Mouse (Mus musculus): Measurements from ENCODE around the gene Acad12. TPM values are rescaled to one million over a fixed set of nuclear protein-coding genes. Genes with fewer than 3 reads are reported as not detected.

Gene Acad12
- polyA plus RNA-seq (2017; shearing (Covaris generic)), result 3.4 TPM

DNA sequence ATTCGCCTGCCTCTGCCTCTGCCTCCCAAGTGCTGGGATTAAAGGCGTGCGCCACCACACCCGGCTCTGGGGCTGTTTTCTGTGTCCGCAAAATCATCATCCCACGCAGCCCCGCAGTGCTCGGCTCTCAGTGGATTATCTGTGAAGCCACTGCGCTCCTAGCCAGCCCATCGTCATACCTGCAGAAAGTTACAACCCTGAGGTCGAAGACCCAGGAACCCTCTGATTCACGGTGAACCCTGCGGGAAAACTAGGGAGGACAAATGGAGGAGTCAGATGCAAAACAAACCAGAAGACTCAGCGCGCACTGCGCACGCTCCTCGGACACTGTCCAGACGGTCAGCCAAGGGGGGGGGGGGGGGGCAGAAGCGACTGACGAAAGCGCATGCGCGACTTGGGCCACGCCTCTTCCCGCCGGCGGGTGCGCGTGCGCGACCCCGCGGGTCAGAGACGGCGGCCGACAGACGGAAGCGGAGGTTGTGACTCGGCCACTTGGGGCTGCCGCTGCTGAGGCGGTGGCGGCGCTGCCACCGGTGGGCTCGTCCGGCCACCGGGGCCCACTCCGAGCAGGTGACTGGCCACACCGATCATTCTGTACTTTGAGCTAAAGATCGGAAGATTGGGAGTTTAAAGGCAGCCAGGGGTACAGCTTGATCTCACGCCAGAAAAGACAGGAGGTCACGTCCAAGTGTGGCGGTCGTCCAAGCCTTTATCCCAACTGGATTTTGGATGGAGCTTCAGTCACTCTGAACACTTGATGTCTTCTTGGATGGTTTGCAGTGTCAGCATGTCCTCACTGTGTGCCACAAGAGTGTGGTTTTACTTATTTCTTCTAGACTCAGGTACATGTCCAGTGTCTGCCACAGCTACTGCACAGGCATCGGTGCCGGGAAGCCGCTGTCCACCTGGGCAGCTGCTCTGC lies at the start of gene Acad12:
Gene Acad12 (minus strand): TSS at position 347 of the 922 bp plus-strand sequence.

DNA sequence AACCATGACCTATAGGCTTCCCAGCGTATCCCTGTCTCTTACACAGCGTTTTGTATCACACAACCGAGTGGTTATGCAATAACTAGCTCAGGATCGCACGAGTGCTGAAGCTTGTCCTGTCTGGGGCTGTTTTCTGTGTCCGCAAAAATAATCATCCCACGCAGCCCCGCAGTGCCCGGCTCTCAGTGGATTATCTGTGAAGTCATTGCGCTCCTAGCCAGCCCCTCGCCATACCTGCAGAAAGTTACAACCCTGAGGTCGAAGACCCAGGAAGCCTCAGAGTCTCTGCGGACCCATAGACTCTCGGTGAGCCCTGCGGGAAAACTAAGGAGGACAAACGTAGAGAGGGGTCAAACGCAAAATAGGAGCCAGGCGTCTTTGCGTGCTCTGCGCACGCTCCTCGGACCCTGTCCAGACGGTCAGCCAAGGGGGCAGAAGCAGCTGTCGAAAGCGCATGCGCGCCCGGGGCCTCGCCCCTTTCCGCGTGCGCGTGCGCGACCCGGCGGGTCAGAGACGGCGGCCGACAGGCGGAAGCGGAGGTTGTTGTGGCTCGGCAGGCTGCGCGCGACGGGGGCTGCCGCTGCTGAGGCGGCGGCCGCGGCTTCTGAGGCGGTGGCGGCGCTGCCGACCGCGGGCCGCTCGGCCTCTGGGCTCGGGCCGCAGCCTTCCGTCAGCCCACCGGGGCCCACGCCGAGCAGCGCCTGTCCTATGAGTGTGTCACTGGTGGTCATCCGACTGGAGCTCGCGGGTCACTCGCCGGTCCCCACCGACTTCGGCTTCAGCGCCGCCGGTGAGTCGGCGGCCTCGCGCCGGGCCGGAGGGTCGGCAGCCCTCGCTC lies 41.5 kb upstream of the Acad12 start, which contains the start of the genes Acad10 and Brap:
Gene Acad10 (minus strand): TSS at position 456 of the 838 bp plus-strand sequence.
Gene Brap (plus strand): TSS at position 505 of the 838 bp plus-strand sequence.

DNA sequence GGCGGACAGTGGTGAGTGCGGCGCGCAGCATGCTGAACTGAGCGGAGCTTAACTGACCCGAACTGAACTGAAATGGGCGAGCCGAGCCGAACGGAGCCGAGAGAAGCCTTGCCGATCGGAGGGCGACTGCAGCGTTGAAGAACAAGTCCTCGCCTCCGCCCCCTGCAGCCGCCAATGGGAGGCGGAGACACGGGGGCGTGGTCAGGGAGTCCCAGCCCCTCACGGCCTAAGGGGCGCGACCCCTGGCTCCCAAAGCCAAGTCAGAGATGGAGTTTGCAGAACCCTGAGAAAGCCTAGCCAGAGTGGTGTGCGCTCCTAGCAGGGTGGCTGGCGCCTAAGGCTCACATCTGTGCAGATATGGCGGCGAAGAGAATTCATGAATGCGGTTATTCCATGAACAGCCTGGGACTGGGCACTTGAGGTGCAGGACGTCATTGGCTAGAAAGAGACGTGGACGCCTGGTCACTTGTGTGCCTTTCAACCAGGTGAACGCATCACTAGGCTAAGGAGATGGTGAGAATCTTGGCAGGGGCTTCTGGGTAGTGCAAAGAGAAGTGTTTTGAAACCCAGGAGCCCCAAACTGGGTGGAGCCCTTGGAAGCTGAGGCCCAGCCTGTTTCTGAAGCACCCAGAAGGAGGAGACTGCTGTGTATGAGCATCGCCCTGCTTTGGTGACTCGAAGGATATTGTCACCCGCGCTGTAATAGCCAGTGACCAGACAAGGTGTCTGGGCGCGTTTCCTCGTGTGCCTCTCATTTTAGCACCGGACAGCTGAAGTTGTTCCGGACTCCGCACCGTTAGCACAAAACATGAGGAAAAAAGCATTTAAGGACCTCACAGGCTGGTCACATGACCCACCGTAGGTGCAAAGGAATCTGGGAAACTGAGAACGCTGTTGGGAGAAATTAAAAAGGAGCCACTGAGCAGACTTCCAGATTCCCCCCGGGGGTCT lies 25.0 kb downstream of the Acad12 start, which contains the start of gene Aldh2:
Gene Aldh2 (minus strand): TSS at position 374 of the 951 bp plus-strand sequence.

Other genes starting within 250 kb of the Acad12 start
- 62.9 TPM for gene Trafd1, start 233.3 kb downstream of the Acad12 start, polyA plus RNA-seq (2017; shearing (Covaris generic))
- 40.6 TPM for gene Naa25, start 221.0 kb downstream of the Acad12 start, polyA plus RNA-seq (2017; shearing (Covaris generic))
- gene Tmem116, start 167.0 kb downstream of the Acad12 start, polyA plus RNA-seq (2017; shearing (Covaris generic)), result 1.5 TPM
- 67.2 TPM for gene Erp29, start 166.4 kb downstream of the Acad12 start, polyA plus RNA-seq (2017; shearing (Covaris generic))
- not detected for gene Adam1b, start 115.5 kb downstream of the Acad12 start, polyA plus RNA-seq (2017; shearing (Covaris generic))
- gene Adam1a, start 73.5 kb downstream of the Acad12 start, polyA plus RNA-seq (2017; shearing (Covaris generic)), result 1.0 TPM
- gene Gm42878, start 73.5 kb downstream of the Acad12 start, polyA plus RNA-seq (2017; shearing (Covaris generic)), result not detected
- 24.3 TPM for gene Mapkapk5, start 73.0 kb downstream of the Acad12 start, polyA plus RNA-seq (2017; shearing (Covaris generic))
- gene Aldh2, start 25.1 kb downstream of the Acad12 start, polyA plus RNA-seq (2017; shearing (Covaris generic)), result 17.5 TPM
- gene Acad10, start 41.6 kb upstream of the Acad12 start, polyA plus RNA-seq (2017; shearing (Covaris generic)), result 11.0 TPM
- gene Brap, start 41.6 kb upstream of the Acad12 start, polyA plus RNA-seq (2017; shearing (Covaris generic)), result 6.8 TPM
- gene Atxn2, start 92.4 kb upstream of the Acad12 start, polyA plus RNA-seq (2017; shearing (Covaris generic)), result 16.3 TPM
- gene Sh2b3, start 218.7 kb upstream of the Acad12 start, polyA plus RNA-seq (2017; shearing (Covaris generic)), result 6.8 TPM
- gene Pheta1, start 230.0 kb upstream of the Acad12 start, polyA plus RNA-seq (2017; shearing (Covaris generic)), result 2.8 TPM